Mouse (Mus musculus) liver, postnatal 0 days (tissue): ENCODE measurements around the gene Agfg2.

Source experiments
- CTCF ChIP-seq: sonication (generic); IDR thresholded peaks from 2 replicates; pipeline ENCODE4 v1.5.1; 2016; ENCODE audit warnings: antibody characterized with exemption, low read depth
- EP300 ChIP-seq: IDR thresholded peaks from 2 replicates; pipeline ENCODE4 v1.6.1; 2016; ENCODE audit warnings: antibody characterized with exemption, low read depth, mild to moderate bottlenecking

DNA sequence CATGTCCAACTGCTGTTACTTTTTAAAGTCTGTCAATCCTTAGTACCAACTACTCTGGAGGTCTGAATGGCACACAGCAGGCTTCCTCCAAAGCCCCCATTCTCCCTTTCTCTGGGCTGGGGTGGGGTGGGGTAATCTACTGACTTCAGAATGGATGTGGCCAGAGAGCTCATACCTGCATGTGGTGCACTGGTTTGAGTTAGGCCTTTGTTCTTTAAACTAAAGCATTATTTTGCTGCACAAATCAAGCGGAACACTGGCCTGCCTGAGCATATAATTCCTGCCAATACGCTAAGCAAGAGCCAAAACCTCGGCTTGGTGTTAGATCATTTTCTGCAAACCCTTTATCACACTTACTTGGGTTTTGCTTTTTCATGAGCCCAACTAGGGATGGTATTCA is 10.3 kb upstream of the Agfg2 start:
- no peak for TF ChIP-seq EP300
- TF ChIP-seq CTCF: no peak
